Mouse (Mus musculus): ENCODE measurements at regions not wholly inside any gene's neighbourhood (a gene's known extent, or its start where the extent isn't known, plus 50 kb on each side); places are given as distances from the start of the nearest gene placed in this dataset.

- peak; percentile 12 for DNase-seq (ENCODE audit: low spot score)
Observed at GRCm38 (mm10) chr6:31159240-31159639, 200.4 kb upstream of the Klf14 start.

DNA sequence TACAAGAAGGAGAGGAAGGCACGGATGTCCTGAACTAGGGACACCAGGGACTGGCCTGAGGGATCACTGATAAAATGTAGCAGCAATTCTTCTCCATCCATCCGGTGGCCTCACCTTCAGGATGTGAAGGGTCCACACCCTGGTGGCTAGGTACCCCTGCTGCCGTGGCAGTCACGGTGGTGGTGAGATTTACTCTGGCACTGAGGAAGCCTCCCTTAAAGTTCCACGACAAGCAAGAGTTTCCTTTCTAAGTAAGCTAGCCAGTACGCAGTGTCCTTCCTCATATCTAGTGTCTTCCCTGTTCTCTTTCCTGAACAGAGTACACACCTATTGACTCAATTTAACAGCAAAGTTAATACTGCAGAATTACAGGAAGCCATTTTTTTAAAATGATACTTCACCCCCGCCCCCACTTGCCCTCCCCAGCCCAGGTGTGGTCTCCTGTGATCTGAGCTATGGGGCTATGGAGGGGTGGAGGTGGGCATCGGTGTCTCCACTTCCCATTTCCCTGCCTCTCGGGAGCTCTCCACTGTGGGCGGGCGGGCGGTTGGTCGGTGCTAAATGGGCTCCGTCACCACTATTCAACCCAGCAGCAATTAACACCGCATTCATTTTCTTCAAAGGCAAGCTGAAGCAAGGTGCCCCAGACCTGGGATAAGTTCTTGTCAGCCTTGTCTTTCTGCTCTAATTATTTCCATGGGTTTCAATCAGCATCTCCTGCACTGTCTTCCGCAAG, 201.2 kb upstream of the Klf14 start:
- DNase-seq (ENCODE audit: low spot score), result no peak

DNA sequence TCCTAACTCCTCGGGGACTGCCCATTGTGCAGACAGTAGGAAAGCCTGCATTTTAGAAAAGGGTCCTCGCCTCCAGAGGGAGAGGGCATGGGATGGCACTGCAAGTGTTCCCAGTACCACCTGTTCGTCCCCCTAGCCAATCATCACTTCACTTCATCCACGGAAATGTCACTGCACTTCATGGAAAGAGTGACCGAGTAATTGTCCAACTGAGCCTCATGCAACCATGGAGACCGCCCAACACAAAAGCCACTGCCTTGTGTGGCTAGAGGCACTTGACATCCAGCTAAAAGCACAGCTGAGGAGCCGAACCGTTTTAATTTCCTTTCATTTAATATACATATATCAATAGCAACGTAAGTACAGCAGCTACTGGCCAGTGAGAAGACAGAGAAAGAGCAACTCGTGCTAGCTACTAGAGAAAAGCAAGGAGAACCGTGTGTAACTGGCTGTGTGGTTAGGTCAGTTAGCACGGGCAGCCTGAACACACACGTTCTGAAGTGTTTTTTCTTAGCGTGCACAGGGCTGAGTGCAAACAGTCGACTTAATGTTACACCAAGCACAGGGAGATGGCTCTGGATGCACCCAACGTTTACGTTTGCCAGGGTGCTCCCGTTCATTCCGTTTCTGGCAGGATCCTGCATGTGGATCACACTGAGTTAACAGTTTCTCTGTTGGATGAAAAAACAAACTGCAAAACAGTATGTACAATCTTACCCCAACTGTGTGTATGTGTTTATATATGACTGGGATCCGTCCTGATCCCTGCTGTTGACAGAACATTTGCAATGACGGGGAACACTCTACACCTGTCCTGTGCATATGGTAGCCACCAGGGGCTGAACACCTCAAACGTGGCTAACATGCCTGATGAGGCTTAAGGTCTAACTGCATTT, 202.8 kb upstream of the Klf14 start:
- DNase-seq (ENCODE audit: low spot score), result no peak

GRCm38 (mm10) chr6:31165011-31165410, 206.1 kb upstream of the Klf14 start:
- DNase-seq (ENCODE audit: low spot score), result no peak

DNA sequence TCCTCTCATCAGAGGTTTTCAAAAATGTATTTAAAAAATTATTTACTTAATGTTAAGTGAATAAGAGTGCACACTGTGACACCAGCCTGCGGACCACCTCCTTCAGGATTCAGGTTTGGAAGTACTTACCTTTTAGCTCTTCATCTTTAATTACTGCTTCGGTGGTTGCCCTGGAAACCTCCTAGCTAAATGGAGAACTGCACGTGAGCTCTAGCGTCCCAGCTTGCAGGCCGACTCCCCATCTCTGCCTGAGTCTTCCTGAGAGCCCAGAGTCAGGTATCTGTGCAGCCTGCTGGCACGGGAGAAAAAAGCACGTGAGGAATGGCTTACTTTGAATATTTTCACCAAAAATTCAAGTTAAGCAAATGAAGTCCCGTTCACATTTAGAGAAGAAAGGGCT, 207.5 kb upstream of the Klf14 start:
- no peak for DNase-seq (ENCODE audit: low spot score)

- DNase-seq (ENCODE audit: low spot score), result no peak
Observed at GRCm38 (mm10) chr6:31167732-31168131, 208.9 kb upstream of the Klf14 start.

DNA sequence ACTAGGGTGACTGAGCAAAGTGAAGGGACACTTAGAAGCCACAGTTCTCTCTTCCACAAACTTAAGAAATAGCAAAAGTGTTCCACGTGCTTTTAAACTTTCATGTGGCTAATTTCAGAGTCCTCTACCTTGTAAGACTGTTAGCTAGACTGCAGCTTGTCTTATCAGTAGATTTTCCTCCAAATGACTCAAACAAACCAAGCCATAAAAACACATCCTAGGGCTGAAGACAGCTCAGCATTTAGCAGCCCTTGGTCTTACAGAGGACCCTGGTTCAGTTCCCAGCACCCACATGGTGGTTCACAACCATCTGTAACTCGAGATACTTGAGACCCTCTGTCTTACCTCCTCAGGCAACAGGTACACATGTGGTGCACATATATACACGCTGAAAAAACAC, 209.9 kb upstream of the Klf14 start:
- DNase-seq (ENCODE audit: low spot score), result no peak

GRCm38 (mm10) chr6:31169343-31169742, 210.5 kb upstream of the Klf14 start:
- DNase-seq (ENCODE audit: low spot score), result no peak

GRCm38 (mm10) chr6:31169868-31170600, 211.2 kb upstream of the Klf14 start:
- no peak for DNase-seq (ENCODE audit: low spot score)

GRCm38 (mm10) chr6:31171831-31172569, 213.1 kb upstream of the Klf14 start:
- DNase-seq (ENCODE audit: low spot score), result no peak

DNA sequence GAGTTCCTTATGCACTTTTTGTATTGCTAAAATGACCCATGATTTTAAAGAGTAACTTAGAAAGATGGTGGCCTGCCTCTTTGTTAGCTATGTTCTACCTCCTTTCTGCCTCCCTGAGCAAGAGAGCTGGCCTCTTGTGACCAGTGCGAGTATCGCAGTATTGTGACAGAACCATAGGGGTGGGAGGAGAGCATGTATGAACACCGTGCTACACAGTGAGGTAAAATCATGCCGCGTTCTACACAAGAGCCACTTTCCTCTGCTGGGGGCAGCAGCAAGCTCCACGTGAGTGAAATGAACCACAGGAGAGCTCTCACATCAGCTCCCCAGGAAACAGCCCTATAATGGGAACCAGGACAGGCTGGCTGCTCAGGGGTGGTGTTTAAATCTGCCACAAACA, 216.9 kb upstream of the Klf14 start:
- DNase-seq (ENCODE audit: low spot score), result no peak

- DNase-seq (ENCODE audit: low spot score), result peak; percentile 51
Observed at GRCm38 (mm10) chr6:31176368-31176767, 217.5 kb upstream of the Klf14 start.

GRCm38 (mm10) chr6:31176831-31177230, 218.0 kb upstream of the Klf14 start:
- no peak for DNase-seq (ENCODE audit: low spot score)

DNA sequence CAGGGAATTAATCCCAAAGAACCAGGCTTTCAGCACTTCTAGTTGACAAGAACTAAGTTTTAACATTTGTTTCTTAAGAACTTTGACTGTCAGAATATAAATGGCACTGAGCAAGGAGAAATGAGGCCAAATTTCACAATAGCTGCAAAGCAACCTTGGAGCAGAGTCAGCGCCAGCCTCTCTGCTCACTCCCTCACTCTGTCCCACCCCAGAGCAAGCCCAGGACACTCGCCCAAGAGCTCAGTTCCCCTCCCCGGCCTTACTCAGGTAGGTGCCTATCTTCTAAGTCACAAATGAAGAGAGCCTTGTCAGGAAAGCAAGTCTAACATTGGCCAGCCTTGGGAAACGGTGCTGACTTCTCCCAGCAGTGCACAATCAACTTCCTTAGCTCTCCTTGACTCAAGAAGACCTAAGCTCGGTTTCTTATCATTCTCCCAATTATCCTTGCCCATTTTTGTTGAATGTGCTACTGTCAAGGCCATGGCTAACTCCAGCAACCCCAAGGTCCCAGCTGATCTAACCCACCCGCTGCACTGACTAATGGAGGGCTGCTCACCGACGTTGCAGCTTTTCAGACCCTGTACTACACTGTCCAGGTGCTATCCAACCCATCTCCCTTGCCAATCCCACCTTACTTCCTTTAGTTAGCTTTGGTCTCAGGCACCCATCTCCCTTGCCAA, 219.5 kb upstream of the Klf14 start:
- DNase-seq (ENCODE audit: low spot score), result no peak

DNA sequence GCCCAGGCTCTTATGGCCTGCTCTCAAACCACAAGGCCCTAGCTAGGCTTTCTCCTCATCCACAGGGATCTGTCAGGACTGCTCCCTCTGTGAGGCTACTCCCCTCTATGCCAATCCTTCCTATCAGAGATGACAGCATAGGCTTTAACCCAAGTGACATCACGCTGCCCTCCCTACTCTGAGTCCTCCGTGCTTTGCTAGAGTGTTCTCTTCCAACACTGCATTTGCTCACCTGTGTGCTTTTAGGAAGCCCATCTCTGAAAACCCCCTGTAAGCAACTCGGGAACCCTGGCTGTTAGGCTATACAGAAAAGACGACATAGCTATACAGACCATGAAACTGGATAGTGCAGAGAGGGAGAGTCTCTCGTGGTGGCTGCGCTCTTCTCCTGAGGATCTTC, 216.3 kb upstream of the Mkln1 start:
- no peak for DNase-seq (ENCODE audit: low spot score)

GRCm38 (mm10) chr6:31183127-31183526, 215.4 kb upstream of the Mkln1 start:
- DNase-seq (ENCODE audit: low spot score), result no peak

- DNase-seq (ENCODE audit: low spot score), result no peak
Observed at GRCm38 (mm10) chr6:31184554-31184953, 214.0 kb upstream of the Mkln1 start.

DNA sequence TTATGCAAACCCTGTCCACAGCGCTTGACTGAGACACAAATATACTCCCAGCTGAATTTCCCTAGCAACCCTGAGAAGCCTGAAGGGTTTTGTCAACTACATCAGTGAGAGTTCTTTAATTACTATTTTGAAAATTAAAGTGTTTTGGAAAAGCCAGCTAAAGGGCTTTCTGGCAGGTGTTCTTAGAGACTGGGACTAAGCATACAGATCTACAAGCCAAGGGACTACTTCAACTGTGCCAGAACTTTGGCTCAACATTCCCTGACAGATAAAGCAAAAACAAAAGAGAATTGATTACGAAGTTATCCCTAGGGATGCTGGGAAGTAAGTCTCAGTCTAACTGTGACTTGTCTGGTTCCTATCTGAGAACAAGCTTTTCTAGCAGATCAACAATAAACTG, 213.4 kb upstream of the Mkln1 start:
- DNase-seq (ENCODE audit: low spot score), result no peak

- DNase-seq (ENCODE audit: low spot score), result peak; percentile 28
Observed at GRCm38 (mm10) chr6:31188066-31188465, 210.5 kb upstream of the Mkln1 start.

DNA sequence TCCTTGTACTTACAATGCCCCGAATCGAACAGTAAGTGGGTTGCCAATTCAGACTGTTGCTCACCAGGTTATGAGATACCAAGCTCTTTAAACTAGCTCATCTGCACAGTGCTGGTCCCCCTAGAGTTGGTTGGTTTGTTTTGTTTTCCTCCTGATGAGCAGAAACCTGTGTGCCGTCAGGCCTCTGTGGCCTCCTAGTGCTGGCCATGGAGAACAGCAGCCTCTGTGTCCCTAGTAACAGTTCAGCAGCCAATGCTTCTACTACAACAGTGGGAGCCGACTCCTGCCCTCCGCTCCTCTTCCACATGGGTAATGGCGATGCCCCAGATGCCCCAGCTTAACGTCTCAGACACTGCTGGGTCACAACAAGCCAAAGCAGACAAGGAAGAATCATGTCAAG, 209.5 kb upstream of the Mkln1 start:
- DNase-seq (ENCODE audit: low spot score), result peak; percentile 73

GRCm38 (mm10) chr6:31190070-31190469, 208.5 kb upstream of the Mkln1 start:
- DNase-seq (ENCODE audit: low spot score), result no peak

Measured in thymus, postnatal 0 days (tissue).